Mouse (Mus musculus): Measurements from ENCODE around the gene Htra1. TPM values are rescaled to one million over a fixed set of nuclear protein-coding genes. Genes with fewer than 3 reads are reported as not detected.

Gene Htra1
- polyA plus RNA-seq, 1 experiment, result 11.5 TPM

DNA sequence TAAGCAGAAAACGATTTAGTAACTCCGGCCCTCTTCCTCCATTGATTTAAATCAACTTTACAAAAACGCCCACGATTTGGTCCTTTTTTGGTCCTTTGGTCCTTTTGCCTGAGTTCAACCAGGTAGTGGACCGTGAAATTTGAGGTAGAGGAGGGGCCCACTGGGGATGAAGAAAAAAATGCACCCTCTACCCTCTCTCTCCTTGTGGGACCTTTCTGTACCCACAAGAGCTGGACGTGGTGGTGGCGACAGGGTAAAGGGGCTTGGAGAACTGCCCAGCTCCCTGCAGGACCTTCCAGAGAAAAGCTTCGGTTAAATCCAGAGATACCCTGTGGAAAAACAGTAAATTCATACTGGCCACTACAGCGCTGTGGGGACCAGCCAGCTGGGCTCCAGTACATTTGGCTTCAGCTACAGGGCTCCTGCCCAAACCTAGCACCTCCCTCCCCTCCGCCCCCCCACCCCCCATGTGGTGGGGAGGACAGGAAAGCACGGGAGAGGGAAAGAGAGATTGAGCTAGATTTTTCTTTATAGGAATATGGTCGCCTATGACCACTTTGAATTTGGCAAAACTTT, 1.4 kb downstream of the Htra1 start:
- no peak overlapping the region for H3K27ac ChIP-seq (ENCODE audit: control insufficient read depth, insufficient read depth, low read depth, low read length, poor library complexity)
- TF ChIP-seq CTCF (IDR thresholded peaks at IDR 0.05; ENCODE audit: control insufficient read depth, insufficient read depth, low read length), result no peak
- no peak for TF ChIP-seq POLR2A (IDR thresholded peaks at IDR 0.05; ENCODE audit: borderline replicate concordance, control insufficient read depth, low read depth, low read length)
- no peak overlapping the region for H3K4me3 ChIP-seq (replicated peaks; ENCODE audit: control insufficient read depth, low read depth, low read length)
- 32% methylated on average over 12 of the region's 12 CpGs for WGBS
- H3K4me1 ChIP-seq (ENCODE audit: control insufficient read depth, insufficient read depth, low read length), result peaks cover 1% of the 10 kb centered on the region; the same call in 1 of the 2 replicates

DNA sequence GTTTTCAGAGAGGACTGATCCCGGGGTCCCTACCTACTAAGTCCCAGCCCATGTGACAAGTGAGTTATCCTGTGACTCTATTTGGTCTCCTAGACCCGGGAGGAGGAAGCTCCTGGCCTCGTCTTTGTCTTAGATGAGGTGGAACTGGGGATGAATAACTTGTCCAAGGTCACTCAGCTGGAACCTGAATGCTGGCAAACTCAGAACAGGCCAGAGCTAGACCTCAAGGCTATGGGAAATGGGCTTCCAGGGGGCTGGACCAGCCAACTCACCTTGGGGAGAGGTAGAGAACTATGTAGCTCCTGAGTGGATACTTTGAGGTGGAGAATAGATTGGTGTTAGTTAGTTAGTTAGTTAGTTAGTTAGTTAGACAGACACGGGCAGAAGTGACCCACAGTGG, 2.1 kb downstream of the Htra1 start:
- WGBS, result 39% methylated on average over 4 of the region's 4 CpGs

DNA sequence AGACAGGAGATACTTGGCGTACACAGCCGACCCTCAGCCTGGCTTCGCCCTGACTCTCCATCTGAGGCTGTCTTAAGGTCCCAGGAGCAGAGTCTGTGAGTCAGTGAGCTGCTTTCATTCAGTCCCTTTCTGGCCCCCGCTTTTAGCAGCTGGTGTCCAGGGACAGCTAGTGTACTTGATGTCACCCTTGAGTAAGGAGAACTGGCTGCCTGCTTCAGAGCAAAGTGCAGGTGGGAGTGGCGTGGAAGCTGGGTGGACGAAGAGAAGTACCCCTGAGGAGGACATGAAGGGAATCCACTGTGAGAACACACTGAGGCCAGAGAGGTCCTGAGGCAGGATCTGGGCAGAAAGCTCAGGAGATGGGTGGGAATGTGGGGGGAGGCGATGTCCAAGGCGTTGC, 3.0 kb downstream of the Htra1 start:
- TF ChIP-seq POLR2A (IDR thresholded peaks at IDR 0.05; ENCODE audit: borderline replicate concordance, control insufficient read depth, low read depth, low read length) (no peak), CTCF (IDR thresholded peaks at IDR 0.05; ENCODE audit: control insufficient read depth, insufficient read depth, low read length) (no peak)
- Histone ChIP-seq H3K4me1 (ENCODE audit: control insufficient read depth, insufficient read depth, low read length) (peaks cover 1% of the 10 kb centered on the region), H3K4me3 (replicated peaks; ENCODE audit: control insufficient read depth, low read depth, low read length) (no peak overlapping the region), H3K27ac (ENCODE audit: control insufficient read depth, insufficient read depth, low read depth, low read length, poor library complexity) (no peak overlapping the region)
- 86% methylated on average over 8 of the region's 8 CpGs for WGBS

More for the DNA sequence above, 2.1 kb downstream of the Htra1 start:
- TF ChIP-seq CTCF (IDR thresholded peaks at IDR 0.05; ENCODE audit: control insufficient read depth, insufficient read depth, low read length), result no peak
- no peak for TF ChIP-seq POLR2A (IDR thresholded peaks at IDR 0.05; ENCODE audit: borderline replicate concordance, control insufficient read depth, low read depth, low read length)
- H3K4me3 ChIP-seq (replicated peaks; ENCODE audit: control insufficient read depth, low read depth, low read length), result no peak overlapping the region
- H3K27ac ChIP-seq (ENCODE audit: control insufficient read depth, insufficient read depth, low read depth, low read length, poor library complexity), result no peak overlapping the region
- peaks cover 1% of the 10 kb centered on the region; the same call in 1 of the 2 replicates for H3K4me1 ChIP-seq (ENCODE audit: control insufficient read depth, insufficient read depth, low read length)

DNA sequence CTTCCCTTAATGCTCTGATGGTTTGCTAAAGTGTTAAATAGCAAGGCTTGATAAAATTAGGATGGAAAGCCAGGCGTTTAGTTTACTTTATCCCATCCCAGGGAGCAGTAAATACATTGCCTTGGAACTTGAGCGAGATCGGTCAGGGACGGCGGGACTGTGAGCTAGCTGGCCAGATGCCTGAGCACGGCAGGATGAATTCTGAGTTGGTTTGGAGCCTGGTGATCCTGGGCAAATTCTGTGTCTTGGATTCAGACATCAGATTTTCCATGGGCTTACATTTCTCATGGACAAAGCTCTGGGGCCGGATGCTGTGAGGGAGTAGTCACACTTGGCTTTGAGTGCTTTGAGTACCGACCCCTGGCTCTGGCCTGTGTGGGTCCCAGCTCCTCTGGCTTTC, 4.8 kb downstream of the Htra1 start:
- Histone ChIP-seq H3K27ac (ENCODE audit: control insufficient read depth, insufficient read depth, low read depth, low read length, poor library complexity) (no peak overlapping the region), H3K4me1 (ENCODE audit: control insufficient read depth, insufficient read depth, low read length) (peaks cover 1% of the 10 kb centered on the region), H3K4me3 (replicated peaks; ENCODE audit: control insufficient read depth, low read depth, low read length) (no peak overlapping the region)
- 86% methylated on average over 8 of the region's 8 CpGs for WGBS
- TF ChIP-seq POLR2A (IDR thresholded peaks at IDR 0.05; ENCODE audit: borderline replicate concordance, control insufficient read depth, low read depth, low read length) (no peak), CTCF (IDR thresholded peaks at IDR 0.05; ENCODE audit: control insufficient read depth, insufficient read depth, low read length) (no peak)

DNA sequence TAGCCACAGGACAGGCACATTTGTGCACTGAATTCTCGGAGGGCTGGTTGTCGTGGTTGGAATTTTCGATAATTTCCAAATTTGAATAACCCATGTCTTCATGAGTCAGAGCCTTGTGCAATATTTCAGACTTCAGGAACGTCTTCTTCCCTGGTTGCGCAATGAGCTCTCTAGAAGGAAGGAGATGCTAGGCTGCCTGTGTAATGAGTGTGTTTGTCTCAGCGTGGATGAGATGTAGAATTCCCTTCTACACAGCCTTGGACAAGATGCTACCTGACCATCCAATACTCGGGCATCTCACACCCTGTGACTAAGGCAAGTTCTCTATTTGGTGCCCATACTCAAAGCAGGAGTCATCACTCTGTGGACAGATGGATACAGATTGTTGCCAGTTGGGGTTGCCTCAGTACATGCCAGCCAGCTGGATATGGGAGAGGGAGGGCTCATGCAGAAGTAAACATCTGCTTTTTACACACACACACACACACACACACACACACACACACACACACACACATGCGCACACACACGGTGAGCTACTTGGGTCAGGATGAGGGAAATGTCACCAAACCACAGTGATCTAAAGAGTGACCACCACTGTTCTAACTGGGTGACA, 7.5 kb downstream of the Htra1 start:
- TF ChIP-seq CTCF (IDR thresholded peaks at IDR 0.05; ENCODE audit: control insufficient read depth, insufficient read depth, low read length) (no peak), POLR2A (IDR thresholded peaks at IDR 0.05; ENCODE audit: borderline replicate concordance, control insufficient read depth, low read depth, low read length) (no peak)
- H3K4me3 ChIP-seq (replicated peaks; ENCODE audit: control insufficient read depth, low read depth, low read length), result no peak overlapping the region
- H3K27ac ChIP-seq (ENCODE audit: control insufficient read depth, insufficient read depth, low read depth, low read length, poor library complexity), result no peak overlapping the region
- no peaks in the 10 kb centered on the region; the same call in 1 of the 2 replicates for H3K4me1 ChIP-seq (ENCODE audit: control insufficient read depth, insufficient read depth, low read length)
- 45% methylated on average over 9 of the region's 9 CpGs for WGBS

DNA sequence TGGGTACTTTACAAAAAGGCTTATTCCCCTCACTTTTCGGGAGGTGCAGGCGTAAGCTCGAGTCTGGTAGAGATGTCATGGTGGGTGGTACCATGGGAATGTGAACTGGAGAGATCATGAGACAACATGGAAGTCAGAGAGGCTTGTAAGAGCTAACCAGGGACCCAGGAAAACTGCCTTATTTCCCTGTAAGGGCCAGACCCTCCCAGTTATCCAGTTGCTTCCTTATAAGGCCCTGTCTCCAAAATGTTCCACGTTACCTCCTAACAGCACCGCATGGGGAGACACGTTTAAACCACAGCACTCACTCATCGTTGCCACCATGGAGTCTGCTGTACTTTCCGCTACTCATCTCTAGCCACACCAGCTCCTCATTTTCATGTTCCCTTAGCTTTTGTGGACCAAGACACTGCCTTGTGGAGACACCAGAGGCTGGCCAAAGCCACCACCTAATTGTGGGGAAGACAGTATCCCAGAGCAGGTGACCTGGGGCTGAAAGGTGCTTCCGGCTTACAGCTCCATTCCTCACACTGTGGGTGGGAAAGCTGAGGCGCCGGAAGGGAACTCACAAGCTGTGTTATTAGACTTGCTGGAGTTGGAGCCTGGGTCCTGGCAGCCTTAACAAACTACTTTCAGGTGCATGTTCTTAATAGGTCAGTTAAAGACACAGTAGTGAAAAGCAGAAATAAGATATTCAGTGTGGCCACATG, 9.0 kb downstream of the Htra1 start:
- no peaks in the 10 kb centered on the region; the same call in 1 of the 2 replicates for H3K4me1 ChIP-seq (ENCODE audit: control insufficient read depth, insufficient read depth, low read length)
- WGBS, result 85% methylated on average over 11 of the region's 11 CpGs
- TF ChIP-seq CTCF (IDR thresholded peaks at IDR 0.05; ENCODE audit: control insufficient read depth, insufficient read depth, low read length) (no peak), POLR2A (IDR thresholded peaks at IDR 0.05; ENCODE audit: borderline replicate concordance, control insufficient read depth, low read depth, low read length) (no peak)
- H3K27ac ChIP-seq (ENCODE audit: control insufficient read depth, insufficient read depth, low read depth, low read length, poor library complexity), result no peak overlapping the region
- no peak overlapping the region for H3K4me3 ChIP-seq (replicated peaks; ENCODE audit: control insufficient read depth, low read depth, low read length)

DNA sequence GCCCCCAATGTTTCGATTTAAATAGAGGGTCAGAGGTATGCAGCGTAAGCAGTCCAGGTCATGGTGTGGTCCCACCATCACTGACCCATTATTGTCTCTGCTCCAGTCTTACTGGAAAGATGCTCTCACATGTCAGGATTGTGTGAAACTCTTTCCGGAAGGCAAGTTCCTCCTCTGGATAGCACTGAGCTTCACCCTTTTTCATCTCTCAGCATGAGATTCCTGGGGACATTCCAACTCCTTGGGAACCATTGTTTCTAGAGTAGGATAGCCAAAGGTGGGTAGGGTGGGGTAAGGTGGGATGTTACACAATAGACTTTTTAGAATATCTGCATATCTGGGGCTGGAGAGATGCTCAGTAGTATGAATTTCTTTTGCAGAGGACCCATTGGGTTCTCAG, 9.8 kb downstream of the Htra1 start:
- no peaks in the 10 kb centered on the region; the same call in 1 of the 2 replicates for H3K4me1 ChIP-seq (ENCODE audit: control insufficient read depth, insufficient read depth, low read length)
- whole genome bisulfite sequencing, result 82% methylated on average over 3 of the region's 3 CpGs
- TF ChIP-seq CTCF (IDR thresholded peaks at IDR 0.05; ENCODE audit: control insufficient read depth, insufficient read depth, low read length) (no peak), POLR2A (IDR thresholded peaks at IDR 0.05; ENCODE audit: borderline replicate concordance, control insufficient read depth, low read depth, low read length) (no peak)
- no peak overlapping the region for H3K27ac ChIP-seq (ENCODE audit: control insufficient read depth, insufficient read depth, low read depth, low read length, poor library complexity)
- no peak overlapping the region for H3K4me3 ChIP-seq (replicated peaks; ENCODE audit: control insufficient read depth, low read depth, low read length)

DNA sequence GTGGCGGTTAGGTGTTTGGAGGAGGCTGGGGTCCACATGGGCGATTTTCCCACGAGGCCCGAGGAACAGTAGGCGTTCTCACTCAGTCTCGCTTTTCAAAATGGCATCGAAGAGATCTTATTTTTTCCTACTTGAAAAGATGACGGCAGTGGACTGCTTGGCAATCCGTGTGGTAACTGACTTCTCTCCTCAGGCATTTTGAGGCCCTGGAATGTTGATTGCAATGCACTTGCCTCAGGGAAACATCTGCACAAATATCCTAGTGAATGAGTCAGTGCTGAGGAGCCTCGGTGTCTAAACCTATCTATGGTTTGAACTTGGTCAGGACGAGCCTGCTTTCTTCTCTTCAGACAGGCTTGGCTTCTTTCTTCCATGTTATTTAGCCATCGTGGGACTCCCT, 10.4 kb downstream of the Htra1 start:
- no peaks in the 10 kb centered on the region; the same call in 1 of the 2 replicates for H3K4me1 ChIP-seq (ENCODE audit: control insufficient read depth, insufficient read depth, low read length)
- 87% methylated on average over 12 of the region's 12 CpGs for WGBS
- TF ChIP-seq POLR2A (IDR thresholded peaks at IDR 0.05; ENCODE audit: borderline replicate concordance, control insufficient read depth, low read depth, low read length), result no peak

More for the DNA sequence above, 10.4 kb downstream of the Htra1 start:
- no peak overlapping the region for H3K27ac ChIP-seq (ENCODE audit: control insufficient read depth, insufficient read depth, low read depth, low read length, poor library complexity)
- no peak overlapping the region for H3K4me3 ChIP-seq (replicated peaks; ENCODE audit: control insufficient read depth, low read depth, low read length)

Measured in bone marrow, adult 2 months (tissue).